Mouse (Mus musculus) kidney, embryonic 14.5 days (tissue): ENCODE measurements at regions not wholly inside any gene's neighbourhood (a gene's known extent, or its start where the extent isn't known, plus 50 kb on each side); places are given as distances from the start of the nearest gene placed in this dataset.

Source experiments
- ATAC-seq: fragments of 200-750 bp; cut with Nextera tagmentation; 2 replicates; pipeline ENCODE4 v1.8.0; 2017; ENCODE audit warnings: moderate number of reproducible peaks, mild to moderate bottlenecking, moderate TSS enrichment, moderate library complexity; ENCODE audit not compliant: low FRiP score, low TSS enrichment
- H3K27ac ChIP-seq: fragments of 300-500 bp; sonication (generic); 2 replicates; pipeline ENCODE4 v1.5.1; 2014; ENCODE audit warnings: low read depth, mild to moderate bottlenecking, low read length, moderate library complexity, mixed read lengths
- H3K27me3 ChIP-seq: fragments of 300-500 bp; sonication (generic); 2 replicates; pipeline ENCODE4 v1.6.1; 2014; ENCODE audit warnings: mild to moderate bottlenecking, low read length; ENCODE audit not compliant: control insufficient read depth, insufficient read depth
- H3K36me3 ChIP-seq: fragments of 300-500 bp; sonication (generic); 2 replicates; pipeline ENCODE4 v1.6.1; 2014; ENCODE audit warnings: low read length, mixed read lengths; ENCODE audit not compliant: control insufficient read depth, insufficient read depth
- H3K4me1 ChIP-seq: fragments of 300-500 bp; sonication (generic); 2 replicates; pipeline ENCODE4 v1.6.1; 2014; ENCODE audit warnings: low read length, mixed read lengths; ENCODE audit not compliant: control insufficient read depth, insufficient read depth
- H3K4me2 ChIP-seq: fragments of 300-500 bp; sonication (generic); replicated peaks from 2 replicates; pipeline ENCODE4 v1.6.1; 2014; ENCODE audit warnings: low read depth, mild to moderate bottlenecking, low read length
- H3K4me3 ChIP-seq: fragments of 300-500 bp; sonication (generic); 2 replicates; pipeline ENCODE4 v1.5.1; 2014; ENCODE audit warnings: mild to moderate bottlenecking, low read length
- H3K9ac ChIP-seq: fragments of 300-500 bp; sonication (generic); 2 replicates; pipeline ENCODE4 v1.6.1; 2014; ENCODE audit warnings: low read depth, mild to moderate bottlenecking, low read length, moderate library complexity
- H3K9me3 ChIP-seq: fragments of 300-500 bp; sonication (generic); 2 replicates; pipeline ENCODE4 v1.6.1; 2016; ENCODE audit warnings: low read length; ENCODE audit not compliant: control insufficient read depth
- WGBS: fragments of 180-500 bp; shearing (Covaris S2); extraction: QIAGEN DNeasy Blood & Tissue Kit; methylation state at CpG from one replicate; pipeline ENCODE4 v1.1.7; 2014; 5-methylcytosine and 5-hydroxymethylcytosine counted together

GRCm38 (mm10) chr1:61402339-61402738, 236.3 kb upstream of the Pard3b start:
- WGBS, result 54% methylated on average over 8 of the region's 8 CpGs
- no peak for ATAC-seq
- Histone ChIP-seq H3K4me2 (peak overlapping the region; percentile 9; the same call in 1 of the 2 replicates), H3K36me3 (no peaks in the 10 kb centered on the region), H3K9ac (no peak overlapping the region), H3K27ac (no peak overlapping the region), H3K4me1 (no peaks in the 10 kb centered on the region), H3K9me3 (no peaks in the 10 kb centered on the region), H3K4me3 (no peak overlapping the region), H3K27me3 (peaks cover 22% of the 10 kb centered on the region; the same call in 1 of the 2 replicates)

- 7% methylated on average over 9 of the region's 9 CpGs for WGBS
- ATAC-seq, result peak; percentile 96
- no peaks in the 10 kb centered on the region for H3K9me3 ChIP-seq
- no peak overlapping the region for H3K9ac ChIP-seq
- H3K27ac ChIP-seq, result no peak overlapping the region
- no peak overlapping the region for H3K4me3 ChIP-seq
- no peaks in the 10 kb centered on the region for H3K4me1 ChIP-seq
- no peaks in the 10 kb centered on the region for H3K36me3 ChIP-seq
- peaks cover 34% of the 10 kb centered on the region; the same call in 1 of the 2 replicates for H3K27me3 ChIP-seq
- no peak overlapping the region for H3K4me2 ChIP-seq
These were observed 231.4 kb upstream of the Pard3b start for GRCm38 (mm10) chr1:61407201-61407600.

- no peak overlapping the region for H3K27ac ChIP-seq
- 56% methylated on average over 2 of the region's 2 CpGs for WGBS
- H3K4me3 ChIP-seq, result no peak overlapping the region
- no peak overlapping the region for H3K9ac ChIP-seq
- H3K4me2 ChIP-seq, result no peak overlapping the region
- H3K27me3 ChIP-seq, result peaks cover 26% of the 10 kb centered on the region; the same call in 1 of the 2 replicates
- no peaks in the 10 kb centered on the region for H3K4me1 ChIP-seq
- H3K9me3 ChIP-seq, result no peaks in the 10 kb centered on the region
- H3K36me3 ChIP-seq, result no peaks in the 10 kb centered on the region
- no peak for ATAC-seq
These were observed 223.9 kb upstream of the Pard3b start for GRCm38 (mm10) chr1:61414772-61415171.

- no peak overlapping the region for H3K9ac ChIP-seq
- H3K4me3 ChIP-seq, result no peak overlapping the region
- H3K27ac ChIP-seq, result no peak overlapping the region
- no peak for ATAC-seq
- no peaks in the 10 kb centered on the region for H3K9me3 ChIP-seq
- no peaks in the 10 kb centered on the region for H3K36me3 ChIP-seq
- WGBS, result 54% methylated on average over 20 of the region's 20 CpGs
- no peak overlapping the region for H3K4me2 ChIP-seq
- H3K4me1 ChIP-seq, result no peaks in the 10 kb centered on the region
- H3K27me3 ChIP-seq, result peaks cover 19% of the 10 kb centered on the region; the same call in 1 of the 2 replicates
These were observed 223.0 kb upstream of the Pard3b start for GRCm38 (mm10) chr1:61415426-61416195.

- H3K27me3 ChIP-seq, result peaks cover 4% of the 10 kb centered on the region; the same call in 1 of the 2 replicates
- no peaks in the 10 kb centered on the region for H3K4me1 ChIP-seq
- no peak overlapping the region for H3K4me3 ChIP-seq
- no peak for ATAC-seq
- H3K9me3 ChIP-seq, result no peaks in the 10 kb centered on the region
- H3K9ac ChIP-seq, result no peak overlapping the region
- WGBS, result 72% methylated on average over 5 of the region's 5 CpGs
- H3K4me2 ChIP-seq, result no peak overlapping the region
- H3K36me3 ChIP-seq, result no peaks in the 10 kb centered on the region
- no peak overlapping the region for H3K27ac ChIP-seq
These were observed 220.2 kb upstream of the Pard3b start for GRCm38 (mm10) chr1:61418396-61418795.

GRCm38 (mm10) chr1:61419839-61420238, 218.8 kb upstream of the Pard3b start:
- H3K27ac ChIP-seq, result no peak overlapping the region
- H3K36me3 ChIP-seq, result no peaks in the 10 kb centered on the region
- 0 out of 2 replicates have a peak, but pooled peaks have one; percentile 20 for ATAC-seq
- 34% methylated on average over 6 of the region's 6 CpGs for WGBS
- no peaks in the 10 kb centered on the region for H3K4me1 ChIP-seq
- no peaks in the 10 kb centered on the region; the same call in 1 of the 2 replicates for H3K27me3 ChIP-seq
- H3K4me2 ChIP-seq, result no peak overlapping the region
- no peak overlapping the region for H3K4me3 ChIP-seq
- no peak overlapping the region for H3K9ac ChIP-seq
- no peaks in the 10 kb centered on the region for H3K9me3 ChIP-seq

GRCm38 (mm10) chr1:61423253-61423652, 215.4 kb upstream of the Pard3b start:
- no peak for ATAC-seq
- Histone ChIP-seq H3K27me3 (no peaks in the 10 kb centered on the region), H3K4me1 (no peaks in the 10 kb centered on the region), H3K36me3 (no peaks in the 10 kb centered on the region), H3K9ac (no peak overlapping the region), H3K4me2 (no peak overlapping the region), H3K9me3 (no peaks in the 10 kb centered on the region), H3K27ac (no peak overlapping the region), H3K4me3 (no peak overlapping the region)

GRCm38 (mm10) chr1:61428706-61429501, 209.7 kb upstream of the Pard3b start:
- Histone ChIP-seq H3K27me3 (no peaks in the 10 kb centered on the region), H3K9me3 (no peaks in the 10 kb centered on the region), H3K27ac (no peak overlapping the region), H3K4me2 (no peak overlapping the region), H3K4me1 (no peaks in the 10 kb centered on the region), H3K9ac (no peak overlapping the region), H3K4me3 (no peak overlapping the region), H3K36me3 (no peaks in the 10 kb centered on the region)
- 83% methylated on average over 4 of the region's 4 CpGs for WGBS
- ATAC-seq, result no peak

- Histone ChIP-seq H3K27ac (no peak overlapping the region), H3K4me2 (no peak overlapping the region), H3K9me3 (no peaks in the 10 kb centered on the region), H3K4me1 (no peaks in the 10 kb centered on the region), H3K36me3 (no peaks in the 10 kb centered on the region), H3K9ac (no peak overlapping the region), H3K4me3 (no peak overlapping the region), H3K27me3 (no peaks in the 10 kb centered on the region)
- WGBS, result 57% methylated on average over 3 of the region's 3 CpGs
- no peak for ATAC-seq
These were observed 201.0 kb upstream of the Pard3b start for GRCm38 (mm10) chr1:61437603-61438002.
